Mouse (Mus musculus) adrenal gland (tissue): Measurements from ENCODE around the gene Cdk12.

Experiments used
- intact Hi-C: fragments of 180-260 bp; cut with DNase I; formaldehyde crosslinking; loops from one replicate; pipeline ENCODE4 v1.15.1; 2025

The Cdk12 gene

GRCm38 (mm10) chr11:98247325-98247724, 44.5 kb downstream of the Cdk12 start:
- intact Hi-C loops = no loop called here

GRCm38 (mm10) chr11:98253807-98254206, 50.9 kb downstream of the Cdk12 start:
- intact Hi-C loops = no loop called here

GRCm38 (mm10) chr11:98260706-98261479, 58.0 kb downstream of the Cdk12 start:
- intact Hi-C loops = no loop called here

- intact Hi-C loops = loop anchor here (2.0 kb wide), 1 partner anchor 78 kb away; no protein-coding TSS in a partner anchor
Observed at GRCm38 (mm10) chr11:98265039-98265438, 62.2 kb downstream of the Cdk12 start.

- intact Hi-C loops = loop anchor here (2.0 kb wide), 1 partner anchor 77 kb away; no protein-coding TSS in a partner anchor
Observed at GRCm38 (mm10) chr11:98265891-98266290, 63.0 kb downstream of the Cdk12 start.

- intact Hi-C loops = no loop called here
Observed at GRCm38 (mm10) chr11:98266699-98267402, 64.0 kb downstream of the Cdk12 start.

- intact Hi-C loops = no loop called here
Observed at GRCm38 (mm10) chr11:98270066-98270465, 67.2 kb downstream of the Cdk12 start.

- intact Hi-C loops = no loop called here
Observed at GRCm38 (mm10) chr11:98270466-98270865, 67.6 kb downstream of the Cdk12 start.

- intact Hi-C loops = no loop called here
Observed at GRCm38 (mm10) chr11:98283740-98284139, 80.9 kb downstream of the Cdk12 start.

GRCm38 (mm10) chr11:98284230-98284629, 81.4 kb downstream of the Cdk12 start:
- intact Hi-C loops = no loop called here

- intact Hi-C loops = no loop called here
Observed at GRCm38 (mm10) chr11:98285368-98285767, 82.5 kb downstream of the Cdk12 start.

GRCm38 (mm10) chr11:98287531-98287930, 84.7 kb downstream of the Cdk12 start:
- intact Hi-C loops = no loop called here

GRCm38 (mm10) chr11:98287961-98288360, 85.1 kb downstream of the Cdk12 start:
- intact Hi-C loops = no loop called here

GRCm38 (mm10) chr11:98289873-98290272, 87.0 kb downstream of the Cdk12 start:
- intact Hi-C loops = loop anchor here (5.0 kb wide), 1 partner anchor 47 kb away; no protein-coding TSS in a partner anchor

GRCm38 (mm10) chr11:98290906-98291305, 88.0 kb downstream of the Cdk12 start:
- intact Hi-C loops = loop anchor here (5.0 kb wide), 1 partner anchor 46 kb away; no protein-coding TSS in a partner anchor

GRCm38 (mm10) chr11:98293070-98293469, 90.2 kb downstream of the Cdk12 start:
- intact Hi-C loops = loop anchor here (5.0 kb wide), 1 partner anchor 44 kb away; no protein-coding TSS in a partner anchor

GRCm38 (mm10) chr11:98294188-98295012, 91.5 kb downstream of the Cdk12 start:
- intact Hi-C loops = loop anchor here (5.0 kb wide), 1 partner anchor 43 kb away; no protein-coding TSS in a partner anchor

- intact Hi-C loops = no loop called here
Observed at GRCm38 (mm10) chr11:98295013-98295585, 92.2 kb downstream of the Cdk12 start.

- intact Hi-C loops = no loop called here
Observed at GRCm38 (mm10) chr11:98296277-98296676, 93.4 kb downstream of the Cdk12 start.

- intact Hi-C loops = no loop called here
Observed at GRCm38 (mm10) chr11:98296916-98297315, 94.1 kb downstream of the Cdk12 start.

- intact Hi-C loops = no loop called here
Observed at GRCm38 (mm10) chr11:98297778-98298177, 94.9 kb downstream of the Cdk12 start.
